Mouse (Mus musculus) yolk sac, embryonic 10.5 days (tissue): ENCODE results near the gene Man1c1.

Experiments used
- DNase-seq: peaks from one replicate; pipeline ENCODE4 v3.0.0-alpha.2; 2017; ENCODE audit warnings: low spot score

The Man1c1 gene

DNA sequence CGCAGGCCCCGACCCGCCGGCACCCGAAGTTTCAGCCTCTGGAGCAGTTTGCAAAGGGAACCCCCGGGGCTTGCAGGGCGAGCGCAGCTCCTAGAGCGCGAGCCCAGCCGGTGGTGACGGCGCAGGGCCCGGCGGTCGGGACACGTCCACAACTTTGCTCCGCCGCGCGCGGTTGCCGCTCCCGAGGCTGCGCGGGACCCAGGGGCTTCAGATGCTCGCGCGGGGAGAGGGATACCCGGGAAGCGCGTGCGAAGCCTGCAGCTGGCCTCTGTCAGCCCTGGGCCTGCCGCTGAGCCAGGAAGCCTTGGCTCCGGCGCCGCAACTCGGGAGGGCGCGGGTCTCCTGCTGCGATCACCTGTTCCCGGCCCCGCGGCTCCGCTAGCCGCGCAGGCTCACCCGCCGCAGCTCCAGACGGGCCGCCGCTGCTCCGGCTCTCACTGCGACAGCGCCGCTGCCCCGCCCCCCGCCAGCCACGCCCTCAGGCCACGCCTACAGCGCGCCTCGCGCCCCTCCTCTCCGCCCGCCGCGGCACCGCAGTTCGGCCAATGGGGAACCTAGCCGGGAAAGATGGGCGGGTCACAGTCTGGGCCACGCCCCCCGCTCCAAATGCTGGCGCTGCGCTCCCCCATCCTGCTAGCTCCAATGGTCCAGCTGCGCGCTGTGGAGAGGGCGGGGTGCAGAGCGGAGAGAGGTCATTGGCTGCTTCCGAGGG lies at the start of gene Man1c1:
Man1c1 (minus strand) TSS at position 456 of the 712 bp plus-strand sequence.
- peak; percentile 97 for DNase-seq

DNA sequence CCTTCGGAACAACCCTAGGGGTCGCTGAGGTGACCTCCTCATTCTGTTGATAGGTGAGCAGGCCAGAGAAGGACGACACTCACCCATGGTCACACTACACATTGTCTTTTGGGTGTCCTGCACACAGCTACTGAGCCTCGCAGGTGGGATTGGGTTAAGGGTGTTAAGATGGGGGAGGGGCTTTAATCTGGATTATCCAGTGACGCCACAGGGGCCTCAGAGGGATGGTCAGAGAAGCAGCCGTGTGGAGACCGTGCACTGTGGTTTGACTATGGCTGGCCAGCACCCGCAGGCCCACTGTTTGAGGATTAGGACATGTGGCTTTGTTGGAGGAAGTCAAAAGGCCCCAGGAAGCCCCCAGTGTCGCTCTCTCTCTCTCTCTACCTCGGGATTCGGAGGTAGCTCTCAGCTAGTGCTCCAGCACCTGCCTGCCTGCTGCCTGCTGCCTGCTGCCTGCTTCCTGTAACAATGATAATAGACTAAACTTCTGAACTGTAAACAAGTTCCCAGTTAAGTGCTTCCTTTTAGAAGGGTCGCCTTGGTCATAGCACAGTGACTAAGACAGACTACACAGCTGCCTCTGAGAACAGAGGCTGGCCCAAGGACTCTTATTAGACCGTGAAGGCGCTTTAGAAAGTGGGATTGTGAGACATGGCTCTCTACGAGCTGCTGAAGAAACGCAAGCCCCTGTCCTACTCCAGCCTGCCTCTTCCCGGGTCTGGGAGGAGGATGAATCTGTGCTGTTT lies 49.6 kb upstream of the Man1c1 start:
- DNase-seq, result no peak

DNA sequence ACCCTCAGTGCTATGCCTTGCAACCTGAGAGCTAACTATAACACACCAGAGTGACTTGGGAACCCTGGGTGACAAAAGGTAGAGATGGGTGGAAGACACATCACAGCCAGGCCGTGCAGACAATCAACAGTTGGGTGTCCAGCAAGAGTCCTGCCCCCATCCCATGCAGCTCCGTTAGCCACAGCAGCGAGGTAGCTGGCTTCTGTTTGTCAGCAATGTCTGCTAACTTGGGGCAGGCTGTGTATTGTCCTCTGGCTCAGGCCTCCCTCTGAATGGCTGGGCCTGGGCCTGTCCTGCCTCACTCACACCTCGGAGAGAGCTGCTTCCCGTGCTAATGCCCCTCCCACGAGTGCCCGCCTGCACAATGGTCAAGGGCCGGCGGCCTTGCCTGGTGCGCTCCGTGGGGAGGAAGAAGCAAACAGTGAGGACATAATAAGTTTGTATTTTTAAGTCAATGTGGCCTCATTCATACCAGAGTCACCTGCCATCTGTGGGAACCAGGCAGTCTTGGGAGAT lies 48.9 kb upstream of the Man1c1 start:
- DNase-seq, result no peak

DNA sequence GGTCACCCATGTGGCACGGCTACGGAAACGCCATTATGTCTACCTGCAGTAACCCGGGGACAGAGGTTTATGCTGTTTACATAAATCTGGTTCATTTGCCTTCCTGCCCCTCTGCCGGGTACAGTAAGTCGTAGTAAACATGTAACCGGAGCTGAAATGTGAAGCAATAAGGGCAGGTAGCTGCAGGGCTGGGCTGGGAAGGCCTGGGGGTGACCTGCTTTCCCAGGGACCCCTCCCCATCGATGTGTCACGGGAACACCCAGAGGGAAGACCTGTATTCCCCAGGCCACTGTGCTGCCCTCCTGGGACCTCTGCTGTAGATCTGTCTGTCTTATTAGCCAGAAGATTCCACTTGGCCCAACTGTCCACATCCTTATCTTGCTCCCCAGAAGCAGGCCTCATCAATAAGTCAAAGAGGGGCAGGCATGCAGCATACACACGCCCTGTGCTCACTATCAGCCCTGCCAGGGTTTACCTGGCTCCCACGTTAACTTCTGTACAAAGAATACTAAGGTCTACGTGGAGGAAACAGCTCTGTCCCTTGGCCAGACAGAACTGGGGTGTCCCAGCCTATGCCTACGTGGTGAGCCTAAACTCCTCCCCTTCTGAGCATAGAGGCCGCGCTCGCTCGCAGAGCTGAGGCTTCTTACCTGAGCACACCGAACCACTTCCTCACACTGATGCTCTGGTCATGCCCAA lies 47.7 kb upstream of the Man1c1 start:
- no peak for DNase-seq

DNA sequence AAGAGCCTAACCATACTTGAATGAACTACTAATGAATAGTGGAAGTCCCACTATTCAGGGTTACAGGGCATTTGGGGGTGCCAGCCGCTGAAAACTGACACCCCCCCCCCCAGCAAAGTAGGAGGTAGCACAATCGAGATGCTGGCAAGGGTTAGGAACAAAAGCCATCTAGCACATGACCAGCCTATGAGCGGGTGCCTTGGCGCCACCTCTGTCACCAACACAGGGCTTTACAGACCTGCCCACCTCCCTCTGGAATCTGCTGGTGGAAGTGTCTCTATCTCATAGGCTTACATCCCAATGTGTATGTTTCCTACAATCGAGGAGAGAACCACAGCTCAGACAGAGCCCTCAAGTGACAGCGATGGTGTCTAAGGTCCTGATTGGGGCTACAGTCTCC lies 46.7 kb upstream of the Man1c1 start:
- no peak for DNase-seq

DNA sequence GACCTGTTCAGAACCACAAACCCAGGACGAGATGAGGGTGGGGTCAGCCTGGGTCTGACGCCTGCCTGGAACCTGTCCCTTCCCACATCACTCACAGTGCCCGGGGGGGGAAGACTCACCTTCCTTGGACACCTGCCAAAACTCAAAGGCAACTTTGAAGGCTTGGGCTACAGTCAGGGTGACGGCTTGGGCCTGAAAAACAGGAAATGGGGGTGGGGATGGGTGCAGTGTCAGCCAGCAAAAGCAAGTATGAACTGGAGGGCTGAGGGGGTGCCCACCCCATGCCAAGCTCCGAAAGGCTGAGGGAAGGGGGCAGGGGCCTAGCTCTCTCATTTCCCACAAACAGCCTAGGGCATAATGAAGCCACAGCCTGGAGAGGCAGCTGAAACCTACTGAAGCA lies 46.2 kb upstream of the Man1c1 start:
- no peak for DNase-seq

DNA sequence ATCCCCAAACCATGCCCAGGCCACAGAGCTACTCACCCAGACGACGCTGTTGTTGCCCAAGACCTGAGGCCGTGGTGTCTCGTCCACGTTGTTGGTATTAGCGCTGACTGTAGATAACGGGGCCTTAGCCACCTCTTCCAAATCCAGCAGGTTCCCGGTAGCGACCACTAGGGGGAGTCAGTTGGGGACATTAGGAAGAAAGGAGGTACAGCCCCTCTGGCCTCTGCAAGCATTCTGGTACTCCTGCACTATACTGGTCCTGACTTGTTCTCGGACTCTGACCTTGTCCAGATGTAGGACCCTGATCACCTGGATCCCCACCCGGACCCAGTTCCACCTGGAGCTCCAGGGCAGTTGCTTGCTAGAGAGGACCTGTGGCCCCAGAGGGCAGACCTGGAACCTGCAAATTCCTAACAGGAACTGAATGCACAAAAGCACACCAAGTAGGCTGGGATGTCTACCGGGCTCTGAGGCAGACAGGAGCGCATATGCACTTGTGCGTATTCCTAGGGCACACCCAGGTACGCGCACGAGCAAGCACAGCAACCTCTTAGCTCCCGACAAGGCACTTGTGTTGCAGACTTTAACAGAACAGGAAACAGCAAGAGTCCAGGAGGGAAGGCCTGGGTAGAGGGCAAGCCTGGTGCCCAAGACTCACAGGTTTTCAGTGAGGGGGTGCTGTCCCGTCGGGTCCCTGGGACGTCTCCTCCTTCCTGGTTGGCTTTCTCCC lies 45.4 kb upstream of the Man1c1 start:
- DNase-seq, result peak; percentile 41

DNA sequence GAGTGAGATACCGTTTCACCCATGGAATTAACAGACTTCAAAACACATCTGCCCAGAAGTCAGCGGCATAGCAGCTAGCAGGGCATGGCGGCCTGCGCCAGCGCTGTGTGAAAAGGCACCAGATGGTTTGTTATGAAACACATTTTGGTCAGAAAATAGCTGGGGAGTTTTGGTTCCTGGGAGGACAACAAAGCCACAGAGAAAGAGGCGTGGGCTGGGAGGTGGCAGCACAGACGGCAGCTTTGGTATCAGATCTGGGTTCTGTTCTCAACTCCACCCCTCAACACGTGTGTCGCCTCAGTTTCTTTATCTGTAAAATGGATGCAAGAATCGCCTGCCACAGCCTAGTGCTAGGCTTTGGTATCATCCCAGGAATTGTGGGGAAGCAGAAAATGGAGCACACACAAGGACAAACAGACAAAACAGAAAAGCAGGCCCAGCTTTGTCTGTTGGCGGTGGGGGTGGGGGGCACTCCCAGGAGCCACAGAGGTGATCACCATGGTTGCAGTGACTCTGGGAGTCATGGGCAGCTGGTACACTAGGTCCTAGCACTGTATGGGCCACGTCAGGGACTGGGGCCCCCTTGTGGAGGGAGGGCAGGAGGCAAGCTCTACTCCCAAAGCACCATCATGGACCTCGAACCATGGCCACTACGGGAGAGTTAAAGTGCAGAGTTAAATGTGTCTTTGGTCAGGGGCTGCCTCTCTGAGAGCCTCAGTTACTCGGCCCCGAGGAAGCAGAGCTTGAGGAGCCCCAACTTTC lies 42.0 kb upstream of the Man1c1 start:
- no peak for DNase-seq

DNA sequence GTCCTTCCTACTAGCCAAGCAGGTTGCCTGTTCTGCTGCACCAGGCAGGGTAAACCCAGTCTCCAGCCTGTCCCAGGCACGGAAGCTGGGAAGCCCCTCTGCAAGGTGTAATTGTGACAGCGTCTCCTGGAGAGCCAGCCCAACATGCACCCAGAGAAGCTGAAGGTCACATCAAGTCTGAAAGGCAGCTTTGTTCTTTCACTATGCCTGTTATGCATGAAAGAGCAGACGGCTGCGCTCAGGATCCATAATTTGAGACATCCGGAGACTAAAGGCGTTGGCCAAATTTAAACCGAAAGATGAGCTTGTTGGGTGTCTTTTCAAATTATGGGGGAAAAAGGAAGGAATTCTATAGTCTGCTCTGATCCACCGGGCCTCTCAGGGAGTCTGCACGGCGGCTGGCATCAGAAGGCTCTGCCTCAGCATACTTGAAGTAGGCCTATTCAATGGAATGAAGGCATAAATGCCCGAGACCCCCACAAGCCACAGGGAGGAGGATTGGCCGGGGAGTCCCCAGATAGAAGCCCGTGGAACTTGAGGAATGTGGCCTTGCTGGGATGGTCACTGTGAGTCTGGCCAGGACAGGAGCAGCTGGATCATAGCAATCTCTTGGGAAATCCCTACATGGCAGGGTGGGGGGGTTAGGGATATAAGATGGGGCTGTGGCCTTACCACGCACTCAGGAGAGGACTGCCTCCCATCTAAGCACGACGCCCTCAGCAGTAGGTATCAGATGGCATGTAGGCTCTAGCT lies 40.0 kb upstream of the Man1c1 start:
- no peak for DNase-seq

DNA sequence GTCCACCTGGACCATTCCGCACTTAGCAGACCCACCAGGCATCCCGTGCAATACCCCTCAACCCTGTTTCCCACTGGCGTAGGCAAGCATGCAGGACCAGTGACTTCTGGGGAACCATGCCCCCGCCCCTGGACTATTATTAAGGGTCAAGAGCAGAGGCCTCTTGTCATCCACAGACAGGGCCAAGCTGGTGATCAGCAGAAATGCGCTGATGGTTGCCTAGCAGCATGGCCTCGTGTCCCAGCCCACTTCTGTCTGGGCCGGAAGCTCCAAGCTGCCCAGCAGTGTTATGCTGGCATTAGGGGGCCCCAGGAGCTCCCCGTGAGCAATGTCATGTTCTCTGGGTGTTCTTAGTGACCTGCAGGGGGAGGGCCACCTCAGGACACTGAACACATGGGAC lies 37.9 kb upstream of the Man1c1 start:
- DNase-seq, result no peak

DNA sequence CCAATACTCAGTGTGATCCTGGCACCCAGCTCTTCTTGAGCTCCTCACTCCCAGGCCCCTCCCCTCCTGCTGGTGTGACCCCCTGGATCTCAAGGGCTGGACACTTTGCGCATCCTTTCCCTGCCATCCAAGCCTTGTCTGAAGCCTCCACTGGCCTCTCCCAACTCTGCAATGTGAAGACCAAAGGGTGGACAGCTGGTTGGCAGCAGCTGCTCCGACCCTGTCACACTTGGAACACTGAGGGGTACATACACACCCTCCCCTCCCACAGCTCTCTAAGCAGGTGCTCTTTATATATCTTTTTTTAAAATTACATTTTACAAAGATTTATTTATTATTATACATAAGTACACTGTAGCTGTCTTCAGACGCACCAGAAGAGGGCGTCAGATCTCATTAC lies 36.1 kb upstream of the Man1c1 start:
- DNase-seq, result no peak

DNA sequence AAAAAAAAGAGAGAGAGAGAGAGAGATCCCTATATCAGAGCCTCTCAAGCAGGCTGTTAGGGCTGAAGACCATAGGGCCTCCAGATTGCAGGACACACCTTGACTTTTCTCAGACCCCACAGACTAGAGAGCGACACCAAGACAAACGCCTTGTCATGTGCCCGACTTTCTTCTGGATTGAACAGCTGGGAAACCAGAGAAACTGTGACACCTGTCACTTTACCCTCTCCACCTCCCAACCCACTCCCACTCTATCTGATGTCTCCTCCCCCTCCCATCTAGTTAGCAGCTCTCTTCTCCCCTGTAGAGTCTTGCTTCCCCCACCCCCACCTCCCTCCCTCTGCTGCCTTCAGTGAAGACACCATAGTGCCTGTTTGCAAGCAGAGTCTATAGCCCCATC lies 35.4 kb upstream of the Man1c1 start:
- no peak for DNase-seq

DNA sequence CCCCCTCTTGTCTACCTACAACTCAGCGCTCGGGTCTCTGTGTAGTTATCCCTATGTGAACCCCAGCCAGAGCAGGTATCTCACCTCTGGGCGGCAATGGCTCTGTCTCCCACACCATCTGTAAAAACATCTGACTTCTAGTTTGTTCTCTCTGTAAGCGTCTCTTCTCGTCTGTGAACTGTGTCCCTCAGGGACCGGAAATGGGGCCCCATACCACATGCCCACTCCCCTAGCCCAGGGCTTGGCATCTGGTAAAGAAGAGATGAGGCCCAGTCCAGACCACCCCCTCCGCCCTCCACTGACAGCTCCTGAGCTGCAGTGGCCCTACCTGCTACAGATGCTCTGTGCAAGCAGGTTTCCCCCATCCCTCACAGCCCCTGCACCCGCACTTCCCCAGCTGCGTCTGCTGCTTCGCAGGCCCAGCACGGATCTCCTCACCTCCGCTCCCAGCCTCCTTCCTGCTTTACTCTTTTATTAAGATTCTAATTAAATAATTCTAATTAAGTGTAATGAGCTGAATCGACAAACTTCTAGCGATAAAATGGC lies 33.3 kb upstream of the Man1c1 start:
- no peak for DNase-seq

DNA sequence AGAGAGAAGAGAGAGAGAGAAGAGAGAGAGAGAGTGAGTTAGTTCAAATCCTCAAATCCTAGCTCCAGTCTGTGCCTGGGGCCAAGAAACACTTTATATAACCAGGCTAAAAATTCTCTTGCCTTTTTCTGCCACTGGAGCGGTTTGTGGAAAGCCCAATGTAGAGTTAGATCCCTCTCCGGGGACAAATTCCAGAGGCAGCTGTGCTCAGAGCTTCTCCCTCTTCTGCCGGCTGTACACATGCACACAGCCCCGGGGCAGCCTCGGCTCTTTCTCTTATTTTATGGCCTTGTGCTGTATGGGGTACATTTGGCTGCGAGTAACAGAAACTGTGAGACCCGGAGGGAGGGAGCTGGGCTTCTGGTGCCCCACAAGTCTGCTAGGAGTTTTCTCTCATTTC lies 32.1 kb upstream of the Man1c1 start:
- DNase-seq, result no peak

DNA sequence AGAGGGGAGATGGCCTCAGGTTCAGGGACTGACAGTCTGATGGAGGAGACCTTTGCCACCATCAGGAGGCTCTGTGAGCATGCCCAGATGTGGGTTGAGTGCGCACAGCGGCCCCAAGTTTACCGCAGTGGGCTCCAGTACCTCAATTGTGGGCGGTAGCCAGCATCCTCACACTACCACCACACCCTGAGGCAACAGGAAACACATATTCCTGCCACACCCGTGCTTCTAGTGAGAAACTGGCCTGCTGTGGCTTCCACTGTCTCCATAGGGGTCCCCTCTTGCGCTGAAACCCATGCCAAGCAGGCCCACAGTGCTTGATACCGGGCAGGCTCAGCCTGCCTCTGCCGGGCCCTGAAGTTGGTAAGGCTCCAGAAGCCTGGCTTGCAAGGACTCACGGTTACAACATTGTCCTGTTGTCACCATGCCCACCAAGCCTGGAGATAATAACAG lies 30.6 kb upstream of the Man1c1 start:
- no peak for DNase-seq

DNA sequence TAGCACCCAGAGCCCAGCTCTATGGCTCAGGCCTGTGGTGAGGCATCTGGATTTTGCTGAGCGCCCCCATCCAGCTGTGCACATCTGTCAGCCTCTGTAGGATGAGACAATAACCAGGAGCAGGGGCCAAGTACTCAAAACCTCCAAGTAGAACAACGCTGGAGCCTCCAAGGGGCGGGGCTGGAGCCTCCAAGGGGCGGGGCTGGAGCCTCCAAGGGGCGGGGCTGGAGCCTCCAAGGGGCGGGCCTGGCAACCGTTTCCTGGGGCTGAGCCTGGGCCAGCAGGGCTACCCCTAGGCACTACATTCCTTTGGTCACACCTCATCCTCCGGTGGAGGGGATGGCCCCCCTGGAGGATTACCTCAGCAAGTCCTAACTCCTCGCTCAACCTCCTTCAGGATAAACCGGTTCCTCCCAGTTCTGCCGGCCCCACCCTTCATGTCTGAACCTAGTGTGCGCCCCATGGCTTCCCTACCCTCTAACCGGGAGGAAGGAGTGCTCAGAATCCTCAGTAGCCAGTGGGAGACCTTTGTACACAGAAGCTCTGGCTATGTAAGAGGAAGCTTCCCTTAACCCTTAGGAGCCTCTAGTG lies 30.0 kb upstream of the Man1c1 start:
- peak; percentile 76 for DNase-seq

DNA sequence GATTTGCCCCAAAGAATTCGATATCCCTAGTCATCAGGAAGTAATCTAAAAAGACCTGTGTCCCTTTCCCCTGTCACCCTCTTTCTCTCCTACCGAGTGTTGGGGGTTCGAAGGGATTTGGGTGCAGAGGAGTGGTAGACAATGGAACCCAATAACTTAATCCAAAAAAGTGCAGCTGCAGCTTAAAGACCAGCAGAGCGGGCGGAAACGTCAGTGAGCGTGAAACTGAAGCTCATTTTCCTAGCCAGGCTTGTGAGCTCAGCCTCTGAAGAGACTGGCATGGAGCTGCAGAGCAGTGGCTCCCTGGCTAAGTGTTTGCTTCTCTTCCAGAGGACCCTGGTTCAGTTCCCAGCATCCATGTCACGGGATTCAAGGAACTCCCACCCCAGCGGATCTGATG lies 29.3 kb upstream of the Man1c1 start:
- no peak for DNase-seq

DNA sequence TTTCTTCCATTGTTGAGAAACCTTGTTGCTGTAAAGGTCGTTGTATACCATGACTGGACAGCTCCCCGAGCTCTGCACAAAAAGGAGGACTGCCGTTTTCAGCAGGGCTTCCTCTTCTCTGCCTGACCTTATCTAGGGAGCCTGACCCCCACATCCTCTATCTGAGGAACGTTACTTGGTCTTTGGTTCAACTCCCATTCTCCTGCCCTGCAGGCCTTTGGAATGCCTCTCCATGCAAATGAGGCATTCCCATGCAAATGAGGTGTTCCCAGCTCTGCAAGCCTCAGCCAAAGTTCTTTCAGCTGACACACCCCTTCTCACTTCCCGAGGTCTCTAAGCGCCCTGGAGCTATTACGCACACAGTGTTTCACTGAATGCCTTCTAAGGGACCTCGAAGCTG lies 26.0 kb upstream of the Man1c1 start:
- DNase-seq, result peak; percentile 44

DNA sequence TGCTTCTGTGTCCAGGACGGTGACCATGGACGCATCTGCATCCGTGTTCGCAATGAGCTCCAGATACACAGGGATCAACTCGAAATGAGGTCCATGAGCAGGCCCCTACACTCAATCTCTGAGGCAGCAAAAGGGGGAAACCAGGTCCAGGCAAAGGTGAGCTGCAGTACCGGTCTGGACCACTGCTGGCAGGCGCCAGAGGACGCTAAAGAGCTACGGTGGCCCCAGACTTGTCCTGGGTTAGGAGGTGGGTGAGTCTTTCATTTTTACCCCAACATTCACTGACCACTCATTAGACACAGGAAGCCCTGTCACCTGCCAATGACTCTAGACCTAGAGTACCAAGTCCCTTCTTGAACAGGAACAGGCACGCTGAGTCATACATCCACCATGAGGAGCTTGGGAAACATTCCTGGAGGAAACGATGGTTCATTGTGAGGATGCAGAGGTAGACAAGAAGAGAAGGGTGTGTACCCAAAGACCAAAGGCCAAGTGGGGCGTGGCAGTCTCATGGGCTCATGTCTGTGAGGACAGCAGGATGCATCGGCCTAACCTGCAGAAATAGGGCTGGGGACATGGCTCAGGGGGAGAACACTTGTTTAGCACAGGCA lies 21.8 kb upstream of the Man1c1 start:
- DNase-seq, result no peak

DNA sequence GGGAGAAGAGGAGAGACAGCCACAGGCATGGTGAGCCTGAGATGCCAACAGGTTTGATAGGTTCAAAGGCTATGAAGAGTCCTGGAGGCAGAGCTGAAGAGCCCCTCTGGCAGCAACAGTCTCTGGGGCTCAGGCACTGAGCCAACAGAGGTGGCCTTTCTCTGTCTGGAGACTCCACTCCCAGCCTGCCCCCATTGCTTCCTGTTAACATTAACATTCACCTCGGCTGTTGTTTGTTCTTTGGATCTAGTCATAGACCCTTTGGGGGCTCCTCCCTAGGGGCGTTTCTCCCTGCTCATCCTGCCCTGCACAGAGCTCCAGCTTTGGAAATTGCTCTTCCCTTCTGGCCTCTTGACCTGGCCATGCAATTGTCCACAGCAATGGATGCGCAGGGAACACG lies 20.9 kb upstream of the Man1c1 start:
- DNase-seq, result peak; percentile 32
